Mouse (Mus musculus) heart, embryonic 12.5 days (tissue): ENCODE measurements around the gene Rassf7. TPM values are rescaled to one million over a fixed set of nuclear protein-coding genes. Genes with fewer than 3 reads are reported as not detected.
A peak's percentile ranks its signal among the peaks of the same experiment; 100 is the strongest.

ENCODE experiments used
- ATAC-seq: fragments of 200-750 bp; cut with Nextera tagmentation; 2 replicates; pipeline ENCODE4 v1.8.0; 2017; ENCODE audit warnings: moderate TSS enrichment, moderate library complexity; ENCODE audit not compliant: insufficient number of reproducible peaks, low FRiP score
- H3K27ac ChIP-seq: fragments of 300-500 bp; sonication (generic); 2 replicates; pipeline ENCODE4 v1.5.1; 2016; ENCODE audit warnings: mild to moderate bottlenecking, moderate library complexity; ENCODE audit not compliant: poor library complexity, severe bottlenecking
- H3K27me3 ChIP-seq: fragments of 300-500 bp; sonication (generic); replicated peaks from 2 replicates; pipeline ENCODE4 v1.6.1; 2016; ENCODE audit warnings: mild to moderate bottlenecking, moderate library complexity
- H3K36me3 ChIP-seq: fragments of 300-500 bp; sonication (generic); 2 replicates; pipeline ENCODE4 v1.6.1; 2016; ENCODE audit warnings: mild to moderate bottlenecking, moderate library complexity
- H3K4me1 ChIP-seq: fragments of 300-500 bp; sonication (generic); replicated peaks from 2 replicates; pipeline ENCODE4 v1.6.1; 2016; ENCODE audit warnings: mild to moderate bottlenecking
- H3K4me2 ChIP-seq: fragments of 300-500 bp; sonication (generic); 2 replicates; pipeline ENCODE4 v1.6.1; 2016; ENCODE audit warnings: mild to moderate bottlenecking, moderate library complexity
- H3K4me3 ChIP-seq: fragments of 300-500 bp; sonication (generic); 2 replicates; pipeline ENCODE4 v1.5.1; 2016; ENCODE audit warnings: mild to moderate bottlenecking
- H3K9ac ChIP-seq: fragments of 300-500 bp; sonication (generic); 2 replicates; pipeline ENCODE4 v1.6.1; 2016; ENCODE audit warnings: mild to moderate bottlenecking, moderate library complexity
- H3K9me3 ChIP-seq: fragments of 300-500 bp; sonication (generic); replicated peaks from 2 replicates; pipeline ENCODE4 v1.6.1; 2016; ENCODE audit warnings: mild to moderate bottlenecking, moderate library complexity
- WGBS: fragments of 180-500 bp; shearing (Covaris S2); methylation state at CpG from one replicate; pipeline ENCODE4 v1.1.7; 2016; 5-methylcytosine and 5-hydroxymethylcytosine counted together
- polyA plus RNA-seq: library from polyadenylated mRNA; unstranded; fragments of >200 nt; fragmentation: Nextera tagmentation; extraction: Ambion mirVana; gene quantifications from 2 replicates; pipeline ENCODE4 v1.2.1, GENCODE M21; 2016

The Rassf7 gene
- polyA plus RNA-seq, 1 experiment from 2014 or later = 16.2 TPM

DNA sequence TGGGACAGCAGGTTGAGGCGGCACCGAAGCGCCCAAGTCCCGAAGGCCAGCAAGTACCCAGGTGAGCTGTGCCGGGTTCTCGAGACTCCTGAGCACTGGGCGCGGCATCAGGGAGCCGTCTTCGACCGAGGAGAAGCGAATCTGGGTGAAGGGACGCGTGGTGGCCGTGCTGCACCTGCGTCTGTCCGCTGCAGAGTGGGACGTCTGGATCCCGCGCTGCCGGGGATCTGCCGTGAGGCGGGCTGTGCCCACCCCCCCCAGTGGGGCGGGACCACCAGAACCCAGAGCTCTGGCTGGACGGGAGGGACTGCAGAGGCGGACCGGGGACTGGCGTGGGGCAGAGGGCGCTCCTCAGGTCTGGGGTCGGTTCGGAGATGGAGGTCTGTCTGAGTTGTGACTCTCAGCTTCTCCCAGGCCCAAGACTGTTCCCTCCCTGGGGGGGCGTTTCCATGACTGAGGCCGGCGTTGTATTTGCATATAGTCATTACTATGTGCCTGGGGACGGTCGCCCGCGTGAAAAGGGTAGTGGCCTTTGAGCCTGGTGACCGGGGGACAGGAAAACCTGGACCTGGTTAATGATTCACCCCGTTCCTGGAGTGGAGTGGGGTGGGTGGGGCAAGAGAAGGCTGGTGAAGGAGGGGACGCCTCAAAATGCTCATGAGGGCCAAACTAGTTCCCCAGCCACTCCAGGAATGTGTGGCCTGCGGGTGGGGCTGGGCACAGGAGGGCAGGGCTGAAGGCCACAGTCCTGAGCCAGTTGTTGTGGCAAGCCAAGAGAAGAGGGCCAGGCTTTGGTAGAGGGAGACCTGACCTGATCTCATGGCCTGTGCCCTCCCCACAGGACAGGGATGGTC, 447 bp downstream of the Rassf7 start:
- peaks cover 33% of the 10 kb centered on the region for H3K4me1 ChIP-seq
- peak; percentile 70 for ATAC-seq
- H3K4me3 ChIP-seq = peak overlapping the region; percentile 74
- H3K27ac ChIP-seq = peak overlapping the region; percentile 66; the same call in 1 of the 2 replicates
- no peaks in the 10 kb centered on the region for H3K9me3 ChIP-seq
- H3K36me3 ChIP-seq = 0 out of 2 replicates have a peak, but pooled peaks cover 3% of the 10 kb centered on the region
- H3K4me2 ChIP-seq = peak overlapping the region; percentile 83
- peaks cover 10% of the 10 kb centered on the region; the same call in 1 of the 2 replicates for H3K27me3 ChIP-seq
- WGBS = under 1% methylated on average over 42 of the region's 42 CpGs
- H3K9ac ChIP-seq = peak overlapping the region; percentile 65

- Histone ChIP-seq H3K4me3 (peak overlapping the region; percentile 74), H3K4me2 (peak overlapping the region; percentile 83), H3K9me3 (no peaks in the 10 kb centered on the region), H3K36me3 (0 out of 2 replicates have a peak, but pooled peaks cover 3% of the 10 kb centered on the region), H3K9ac (peak overlapping the region; percentile 65; the same call in 1 of the 2 replicates), H3K27me3 (0 out of 2 replicates have a peak, but pooled peaks cover 8% of the 10 kb centered on the region), H3K4me1 (peaks cover 35% of the 10 kb centered on the region), H3K27ac (peak overlapping the region; percentile 66; the same call in 1 of the 2 replicates)
- no peak for ATAC-seq
- WGBS = 83% methylated on average over 11 of the region's 11 CpGs
Measured at GRCm38 (mm10) chr7:141216894-141217293, 1.2 kb downstream of the Rassf7 start.

DNA sequence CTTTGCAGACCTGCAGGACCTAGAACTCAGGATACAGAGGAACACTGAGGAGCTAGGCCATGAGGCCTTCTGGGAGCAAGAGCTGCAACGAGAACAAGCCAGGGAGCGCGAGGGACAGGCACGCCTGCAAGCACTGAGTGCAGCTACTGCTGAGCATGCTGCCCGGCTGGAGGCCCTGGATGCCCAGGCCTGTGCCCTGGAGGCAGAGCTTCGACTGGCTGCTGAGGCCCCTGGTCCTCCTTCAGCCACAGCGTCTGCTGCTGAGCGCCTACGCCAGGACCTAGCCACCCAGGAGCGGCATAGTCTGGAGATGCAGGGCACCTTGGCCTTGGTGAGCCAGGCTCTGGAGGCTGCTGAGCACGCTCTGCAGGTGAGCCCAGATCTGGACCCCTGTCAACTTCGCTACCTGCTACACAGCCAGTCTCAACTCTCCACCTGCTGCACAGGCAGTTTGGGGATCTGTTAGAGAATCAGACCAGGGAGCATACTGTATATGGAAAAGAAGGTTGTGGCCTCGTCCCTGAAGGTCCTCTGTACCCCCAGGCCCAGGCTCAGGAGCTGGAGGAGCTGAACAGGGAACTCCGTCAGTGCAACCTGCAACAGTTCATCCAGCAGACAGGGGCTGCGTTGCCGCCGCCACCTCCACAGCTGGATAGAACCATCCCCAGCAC, 1.8 kb downstream of the Rassf7 start:
- H3K4me1 ChIP-seq = peaks cover 40% of the 10 kb centered on the region
- H3K4me2 ChIP-seq = no peak overlapping the region
- H3K36me3 ChIP-seq = 0 out of 2 replicates have a peak, but pooled peaks cover 3% of the 10 kb centered on the region
- H3K9ac ChIP-seq = 0 out of 2 replicates have a peak overlapping the region, but pooled peaks have one; percentile 9
- H3K4me3 ChIP-seq = no peak overlapping the region
- H3K27me3 ChIP-seq = 0 out of 2 replicates have a peak, but pooled peaks cover 3% of the 10 kb centered on the region
- H3K9me3 ChIP-seq = no peaks in the 10 kb centered on the region
- ATAC-seq = no peak
- WGBS = 88% methylated on average over 17 of the region's 17 CpGs
- no peak overlapping the region for H3K27ac ChIP-seq

GRCm38 (mm10) chr7:141218141-141218540, 2.5 kb downstream of the Rassf7 start:
- no peak overlapping the region for H3K4me3 ChIP-seq
- WGBS = 77% methylated on average over 3 of the region's 3 CpGs
- H3K9ac ChIP-seq = peak overlapping the region; percentile 9; the same call in 1 of the 2 replicates
- H3K4me2 ChIP-seq = no peak overlapping the region
- peaks cover 46% of the 10 kb centered on the region for H3K4me1 ChIP-seq
- H3K27me3 ChIP-seq = 0 out of 2 replicates have a peak, but pooled peaks cover 3% of the 10 kb centered on the region
- 0 out of 2 replicates have a peak, but pooled peaks cover 3% of the 10 kb centered on the region for H3K36me3 ChIP-seq
- H3K9me3 ChIP-seq = no peaks in the 10 kb centered on the region
- ATAC-seq = no peak
- no peak overlapping the region for H3K27ac ChIP-seq

GRCm38 (mm10) chr7:141218557-141219133, 3.0 kb downstream of the Rassf7 start:
- Histone ChIP-seq H3K36me3 (0 out of 2 replicates have a peak, but pooled peaks cover 3% of the 10 kb centered on the region), H3K27ac (no peak overlapping the region), H3K27me3 (0 out of 2 replicates have a peak, but pooled peaks cover 2% of the 10 kb centered on the region), H3K4me3 (no peak overlapping the region), H3K9ac (no peak overlapping the region), H3K4me1 (peaks cover 47% of the 10 kb centered on the region), H3K4me2 (no peak overlapping the region), H3K9me3 (no peaks in the 10 kb centered on the region)
- WGBS = 89% methylated on average over 5 of the region's 5 CpGs
- ATAC-seq = no peak

DNA sequence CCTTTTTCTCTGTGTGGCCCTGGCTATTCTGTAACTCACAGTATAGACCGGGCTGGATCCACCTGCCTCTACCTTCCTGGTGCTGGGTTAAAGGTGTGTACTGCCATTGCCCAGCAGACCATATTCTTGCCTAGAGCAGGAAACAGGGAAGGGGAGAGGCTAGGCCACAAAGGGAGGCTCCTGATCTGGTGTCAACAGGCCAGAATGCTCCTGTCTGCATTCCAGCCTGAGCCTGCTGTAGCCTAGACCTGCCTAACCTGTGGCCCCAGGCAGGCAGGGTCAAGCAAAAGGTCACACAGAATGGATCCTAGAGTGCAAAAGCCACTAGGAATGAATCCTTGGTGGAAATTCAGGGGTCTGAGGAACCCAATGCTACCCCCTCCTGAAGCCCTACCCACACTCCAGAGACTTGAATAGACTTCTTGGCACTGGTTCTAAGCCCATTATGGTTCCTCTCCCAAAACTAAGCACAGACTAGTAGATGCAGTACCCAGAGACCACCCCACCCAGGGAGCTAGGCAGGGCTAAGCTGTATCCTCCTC, 4.0 kb downstream of the Rassf7 start:
- no peak overlapping the region for H3K27ac ChIP-seq
- no peaks in the 10 kb centered on the region for H3K9me3 ChIP-seq
- no peak overlapping the region for H3K4me3 ChIP-seq
- peaks cover 47% of the 10 kb centered on the region for H3K4me1 ChIP-seq
- no peak for ATAC-seq
- H3K4me2 ChIP-seq = no peak overlapping the region; the same call in 1 of the 2 replicates
- no peak overlapping the region for H3K9ac ChIP-seq
- 94% methylated on average over 1 of the region's 1 CpGs for WGBS
- no peaks in the 10 kb centered on the region for H3K27me3 ChIP-seq
- 0 out of 2 replicates have a peak, but pooled peaks cover 3% of the 10 kb centered on the region for H3K36me3 ChIP-seq

- H3K27me3 ChIP-seq = no peaks in the 10 kb centered on the region
- H3K9ac ChIP-seq = peak overlapping the region; percentile 90
- H3K9me3 ChIP-seq = no peaks in the 10 kb centered on the region
- ATAC-seq = no peak
- no peak overlapping the region for H3K27ac ChIP-seq
- peak overlapping the region; percentile 91 for H3K4me2 ChIP-seq
- WGBS = 87% methylated on average over 1 of the region's 1 CpGs
- peaks cover 42% of the 10 kb centered on the region for H3K4me1 ChIP-seq
- H3K4me3 ChIP-seq = peak overlapping the region; percentile 66
- 0 out of 2 replicates have a peak, but pooled peaks cover 3% of the 10 kb centered on the region for H3K36me3 ChIP-seq
Measured at GRCm38 (mm10) chr7:141220377-141220776, 4.7 kb downstream of the Rassf7 start.

DNA sequence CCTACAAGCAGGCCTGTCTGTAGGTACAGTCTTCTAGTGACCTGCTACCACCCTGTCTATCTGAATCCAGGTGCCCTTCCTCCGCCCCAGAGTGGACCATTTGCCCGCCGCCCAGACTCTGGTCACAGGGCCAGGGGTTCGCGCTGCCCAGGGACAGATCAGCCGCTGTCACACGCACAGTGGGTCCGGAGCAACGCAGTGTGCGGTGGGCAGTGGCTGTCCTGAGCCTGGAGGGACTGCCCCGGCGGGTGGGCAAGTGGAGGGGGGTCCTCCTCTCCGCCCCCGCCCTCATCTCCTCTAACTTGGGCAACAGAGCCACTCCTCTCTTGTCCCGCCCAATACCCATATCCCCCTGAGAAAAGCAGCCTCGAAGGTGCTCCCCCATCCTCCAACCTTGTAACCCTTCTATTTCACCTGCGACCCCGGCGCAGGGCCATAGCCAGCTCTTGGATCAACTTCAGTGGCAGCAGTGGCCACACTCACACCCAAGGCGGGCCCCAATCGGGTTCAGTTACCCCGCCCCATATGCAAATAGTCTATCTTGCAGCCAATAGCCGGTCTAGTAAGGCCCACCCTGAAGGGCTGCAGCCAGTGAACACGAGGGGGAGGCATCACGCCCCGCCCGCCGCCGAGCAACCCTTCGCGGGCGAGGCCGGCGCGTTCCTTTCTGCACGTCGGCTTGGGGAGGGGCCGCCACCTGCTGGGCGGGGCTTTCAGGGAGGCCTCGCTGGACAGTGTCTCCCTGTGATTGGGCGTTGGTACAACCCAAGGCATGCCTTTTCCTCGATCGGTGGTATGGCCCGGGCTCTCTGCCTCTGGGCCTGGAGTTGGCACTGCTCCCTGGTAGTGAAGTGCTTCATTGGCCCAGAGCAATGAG, 5.8 kb downstream of the Rassf7 start:
- H3K4me3 ChIP-seq = peak overlapping the region; percentile 66
- no peaks in the 10 kb centered on the region for H3K27me3 ChIP-seq
- 3% methylated on average over 44 of the region's 44 CpGs for WGBS
- H3K9ac ChIP-seq = peak overlapping the region; percentile 90
- H3K4me2 ChIP-seq = peak overlapping the region; percentile 91
- H3K4me1 ChIP-seq = peaks cover 38% of the 10 kb centered on the region
- ATAC-seq = peak; percentile 97
- 0 out of 2 replicates have a peak, but pooled peaks cover 3% of the 10 kb centered on the region for H3K36me3 ChIP-seq
- H3K27ac ChIP-seq = peak overlapping the region; percentile 88
- no peaks in the 10 kb centered on the region for H3K9me3 ChIP-seq

GRCm38 (mm10) chr7:141222126-141222467, 6.4 kb downstream of the Rassf7 start:
- no peaks in the 10 kb centered on the region for H3K9me3 ChIP-seq
- peak overlapping the region; percentile 47 for H3K9ac ChIP-seq
- ATAC-seq = no peak
- peak overlapping the region; percentile 88 for H3K27ac ChIP-seq
- no peaks in the 10 kb centered on the region for H3K27me3 ChIP-seq
- H3K36me3 ChIP-seq = 0 out of 2 replicates have a peak, but pooled peaks cover 3% of the 10 kb centered on the region
- H3K4me2 ChIP-seq = peak overlapping the region; percentile 63
- peaks cover 32% of the 10 kb centered on the region for H3K4me1 ChIP-seq
- H3K4me3 ChIP-seq = peak overlapping the region; percentile 66
- 10% methylated on average over 8 of the region's 8 CpGs for WGBS
